Mouse (Mus musculus) kidney, embryonic 16.5 days (tissue): ENCODE measurements around the gene Galntl6. TPM values are rescaled to one million over a fixed set of nuclear protein-coding genes. Genes with fewer than 3 reads are reported as not detected.

ENCODE experiments used
- polyA plus RNA-seq: library from polyadenylated mRNA; unstranded; fragments of >200 nt; fragmentation: Nextera tagmentation; extraction: Ambion mirVana; gene quantifications from 2 replicates; pipeline ENCODE4 v1.2.1, GENCODE M21; 2015

The Galntl6 gene
- polyA plus RNA-seq, 1 experiment from 2014 or later = 1.4 TPM

Other genes starting within 250 kb of the Galntl6 start
- gene BC030500, start 885 bp downstream of the Galntl6 start, polyA plus RNA-seq = 3.3 and 4.0 TPM in 2 replicates